Mouse (Mus musculus): ENCODE data around the gene Siah1a. TPM values are rescaled to one million over a fixed set of nuclear protein-coding genes. Genes with fewer than 3 reads are reported as not detected.

Siah1a gene
- total RNA-seq, 4 experiments from 2014 or later = 11.1 to 14.3 (median 12.8) TPM

DNA sequence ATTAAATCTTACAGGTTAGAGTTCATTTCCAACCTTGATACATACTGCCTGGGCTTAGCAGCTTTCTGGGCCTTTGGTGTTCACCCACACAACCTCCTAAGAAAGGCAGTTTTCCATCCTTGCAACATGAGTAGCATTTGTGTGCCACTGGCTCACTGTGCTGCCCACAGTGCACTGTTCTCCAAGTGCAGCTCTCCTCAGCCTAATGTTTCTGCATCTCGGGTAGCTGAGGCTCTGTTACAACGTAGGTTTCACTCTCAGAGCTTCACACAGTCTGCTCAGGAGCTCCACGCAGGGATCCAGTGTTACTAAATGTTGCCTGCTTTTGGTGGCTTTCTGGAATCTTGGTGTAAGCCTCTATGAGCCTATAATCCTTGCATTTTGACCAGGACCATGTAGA, 40.4 kb downstream of the Siah1a start:
- DNase-seq (ENCODE audit: low spot score) = no peak

DNA sequence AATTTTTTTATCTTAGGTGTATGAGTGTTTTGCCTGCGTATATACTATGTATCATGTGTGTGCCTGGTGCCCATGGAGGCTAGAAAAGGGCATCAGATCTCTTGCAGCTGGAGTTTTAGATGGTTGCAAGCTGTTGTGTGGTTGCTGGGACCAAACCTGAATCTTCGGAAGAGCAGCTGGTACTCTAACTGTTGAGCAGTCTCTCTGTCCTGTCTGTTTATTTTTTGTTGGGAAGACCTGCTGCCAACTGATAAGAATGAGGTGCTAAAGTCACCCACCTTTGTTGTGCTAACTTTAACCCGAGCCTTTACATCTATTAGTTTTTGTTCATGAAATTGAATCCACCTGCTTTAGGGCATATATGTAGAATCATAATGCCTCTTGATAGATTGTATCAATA, 43.3 kb downstream of the Siah1a start:
- DNase-seq (ENCODE audit: low spot score) = no peak

DNA sequence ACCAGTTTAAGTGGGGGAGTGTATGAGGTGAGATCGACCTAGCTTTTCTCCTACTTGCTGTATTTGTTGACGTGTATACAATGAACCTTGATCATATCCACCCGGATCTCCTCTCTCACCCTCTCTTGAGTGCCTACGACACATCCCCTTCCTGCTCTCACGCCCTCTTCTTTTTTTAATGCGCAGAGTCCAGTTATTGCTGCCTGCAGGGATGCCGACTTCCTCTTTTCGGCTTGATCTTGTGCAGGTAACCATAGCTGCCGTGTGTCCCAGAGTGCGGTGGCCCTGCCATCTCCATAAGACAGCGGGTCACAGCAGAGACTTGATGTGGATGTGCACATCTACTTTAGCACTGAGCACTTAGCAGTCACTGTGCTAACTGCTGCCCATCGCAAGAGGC, 46.3 kb downstream of the Siah1a start:
- no peak for DNase-seq (ENCODE audit: low spot score)

DNA sequence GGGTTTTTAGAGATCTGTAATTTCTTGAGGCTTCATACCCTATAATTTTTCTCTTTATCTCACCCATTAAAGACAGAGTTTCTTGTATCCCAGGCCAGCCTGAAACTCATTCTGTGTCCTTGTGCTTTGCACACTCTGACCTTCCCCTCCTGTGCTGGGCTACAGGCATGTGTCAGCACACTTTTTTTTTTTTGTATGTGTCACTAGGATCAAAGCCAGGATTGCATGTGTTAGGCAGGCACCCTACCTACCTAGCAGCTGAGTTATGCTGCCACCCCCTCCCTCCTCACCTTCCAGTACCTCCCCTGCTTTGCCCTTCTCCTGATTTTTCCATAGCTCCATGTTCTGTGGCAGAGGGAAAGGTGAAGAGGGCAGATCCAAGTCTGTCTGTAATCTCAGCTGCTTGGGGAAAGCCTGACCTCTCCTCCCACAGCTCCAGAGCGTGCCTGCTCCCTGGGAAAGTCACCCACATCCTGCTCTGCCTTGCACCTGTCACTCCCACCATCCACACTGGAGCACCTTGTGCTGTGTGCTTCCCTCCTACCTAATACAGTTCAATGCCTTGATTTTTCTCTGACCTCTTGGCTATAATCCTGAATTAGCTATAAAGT, 46.8 kb downstream of the Siah1a start:
- no peak for DNase-seq (ENCODE audit: low spot score)

DNA sequence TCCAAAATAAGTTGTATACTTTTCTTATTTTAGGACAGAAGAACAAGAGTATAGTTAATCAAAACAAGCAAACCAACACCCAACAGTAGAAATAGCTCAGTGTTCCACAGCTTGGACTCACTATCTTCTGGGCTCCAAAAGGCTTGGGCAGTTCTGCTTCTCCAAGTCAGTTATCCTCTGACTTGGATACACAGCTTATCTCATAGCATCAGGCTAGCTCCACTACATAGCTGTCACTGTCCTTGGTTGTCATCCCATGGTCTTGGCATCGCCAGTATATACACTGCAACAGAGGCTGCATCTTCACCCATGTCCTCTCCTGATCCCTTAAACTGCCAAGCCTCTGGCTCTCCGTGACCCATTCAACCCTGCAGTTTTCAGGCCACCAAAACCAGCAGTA, 50.0 kb downstream of the Siah1a start:
- no peak for DNase-seq (ENCODE audit: low spot score)

DNA sequence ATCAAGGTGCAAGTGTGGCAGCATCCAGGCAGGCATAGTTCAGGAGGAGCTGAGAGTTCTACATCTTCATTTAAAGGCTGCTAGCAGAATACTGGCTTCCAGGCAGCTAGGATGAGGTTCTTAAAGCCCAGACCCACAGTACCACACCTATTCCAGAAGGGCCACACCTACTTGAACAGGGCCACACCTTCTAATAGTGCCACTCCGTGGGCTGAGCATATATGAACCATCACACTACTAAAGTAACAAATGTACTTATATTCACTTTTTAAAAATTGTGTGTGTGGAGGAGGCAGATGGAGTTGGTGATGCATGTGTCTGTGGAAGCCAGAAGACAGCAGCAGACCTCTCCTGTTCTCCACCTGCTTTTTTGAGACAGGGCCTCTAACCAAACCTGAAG, 51.7 kb downstream of the Siah1a start:
- no peak for DNase-seq (ENCODE audit: low spot score)

DNA sequence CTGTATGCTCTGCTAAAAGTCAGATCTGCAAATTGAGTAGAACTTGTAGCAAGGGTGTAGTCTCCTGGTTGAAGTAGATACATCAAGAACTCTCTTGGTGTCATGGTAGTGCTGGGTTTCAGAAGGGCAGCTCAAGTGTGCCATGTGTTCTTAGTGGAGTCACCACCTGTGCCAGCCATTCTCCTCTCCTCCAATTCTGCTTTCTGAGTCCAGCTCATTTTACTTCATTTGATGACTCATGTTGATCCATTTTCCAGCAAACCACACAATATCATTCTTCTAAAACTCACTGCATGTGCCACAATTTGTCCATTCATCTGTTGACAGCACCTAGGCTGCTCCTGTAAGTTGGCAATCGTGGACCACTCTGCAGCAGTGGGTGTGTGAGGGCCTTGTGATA, 53.6 kb downstream of the Siah1a start:
- no peak for DNase-seq (ENCODE audit: low spot score)

DNA sequence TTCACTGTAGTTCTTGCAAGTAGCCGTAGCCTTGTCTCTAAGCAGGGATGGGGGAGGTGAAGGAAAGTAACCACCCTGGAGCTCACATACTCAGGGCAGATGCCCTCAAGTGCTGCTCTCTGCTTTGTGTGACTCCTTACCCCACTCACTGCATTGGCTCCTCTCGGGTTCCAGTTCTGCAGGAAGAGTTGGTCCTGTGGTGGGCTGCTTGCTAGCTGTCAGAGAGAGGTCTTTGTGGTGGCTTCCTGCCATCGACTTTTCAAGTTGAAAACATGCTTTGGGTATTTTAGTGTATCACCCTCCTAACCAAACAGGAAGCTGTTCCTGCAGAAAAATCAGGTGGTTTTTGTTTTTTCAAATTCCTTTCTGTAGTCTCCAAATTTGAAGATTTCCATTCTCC, 59.1 kb downstream of the Siah1a start:
- DNase-seq (ENCODE audit: low spot score) = no peak

Other genes with a start within 250 kb of the Siah1a start
- not detected for gene Abcc12, start 165.2 kb downstream of the Siah1a start, total RNA-seq (2022)
- gene Lonp2, start 121.9 kb downstream of the Siah1a start, total RNA-seq (2022) = 10 to 100 TPM; 79.6 to 86.6 (median 83.4) TPM
- gene Gm10638, start 235 bp downstream of the Siah1a start, total RNA-seq (2022) = 1 to 10 TPM; 1.8 to 4.4 (median 3.0) TPM
- gene N4bp1, start 139.3 kb upstream of the Siah1a start, total RNA-seq (2022) = 10 to 100 TPM; 15.8 to 17.9 (median 16.3) TPM